Mouse (Mus musculus) adrenal gland, adult 18-20 months (tissue): ENCODE results near the gene Gm21119. TPM values are rescaled to one million over a fixed set of nuclear protein-coding genes. Genes with fewer than 3 reads are reported as not detected.

Experiments
- DNase-seq, 2 experiments: peaks; one replicate each; pipeline ENCODE4 v3.0.0; 2021 to 2022; ENCODE audit warnings: low spot score in 2 of 2
- total RNA-seq, 2 experiments: library from RNA; stranded (reverse); gene quantifications; 1 replicate in 1 of 2; 2 replicates in 1 of 2; pipeline ENCODE4 v1.2.3; 2021

Gm21119 gene
- total RNA-seq, 2 experiments from 2014 or later: 0.29 to 0.43 TPM

GRCm38 (mm10) chr8:20652976-20653375, 38.3 kb downstream of the Gm21119 start:
- DNase-seq: peak; percentile 6 to 39

DNA sequence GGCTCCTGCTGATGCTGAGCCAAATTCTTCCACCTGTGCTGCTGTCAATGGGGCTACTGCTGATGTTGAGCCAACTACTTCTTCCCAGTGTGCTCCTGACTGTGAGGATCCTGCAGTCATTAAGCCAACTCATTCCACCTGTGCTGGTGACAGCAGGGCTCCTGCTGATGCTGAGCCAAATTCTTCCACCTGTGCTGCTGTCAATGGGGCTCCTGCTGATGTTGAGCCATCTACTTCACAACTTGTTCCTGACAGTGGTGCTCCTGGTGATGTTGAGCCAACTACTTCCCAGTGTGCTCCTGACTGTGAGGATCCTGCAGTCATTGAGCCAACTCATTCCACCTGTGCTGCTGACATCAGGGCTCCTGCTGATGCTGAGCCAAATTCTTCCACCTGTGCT, 63.7 kb downstream of the Gm21119 start:
- peak; percentile 1 to 18 for DNase-seq
